Mouse (Mus musculus) bone marrow macrophage, adult 2 months (primary cell): ENCODE data around the gene 4930404H24Rik. TPM values are rescaled to one million over a fixed set of nuclear protein-coding genes. Genes with fewer than 3 reads are reported as not detected.

Source experiments
- H3K27ac ChIP-seq: 2 replicates; pipeline ENCODE4 v1.5.1; 2012; ENCODE audit warnings: low read depth, low read length; ENCODE audit not compliant: insufficient read depth
- H3K4me1 ChIP-seq: 2 replicates; pipeline ENCODE4 v1.6.1; 2012; ENCODE audit warnings: low read length; ENCODE audit not compliant: control insufficient read depth, insufficient read depth
- H3K4me3 ChIP-seq: 2 replicates; pipeline ENCODE4 v1.5.1; 2012; ENCODE audit warnings: mild to moderate bottlenecking, low read length, moderate library complexity; ENCODE audit not compliant: insufficient read depth
- CTCF ChIP-seq: IDR thresholded peaks from 2 replicates; pipeline ENCODE4 v1.5.1; 2012; ENCODE audit warnings: low read depth, mild to moderate bottlenecking, low read length, moderate library complexity
- POLR2A ChIP-seq: IDR thresholded peaks from 2 replicates; pipeline ENCODE4 v1.6.1; 2012; ENCODE audit warnings: mild to moderate bottlenecking, low read depth, low read length, borderline replicate concordance
- polyA plus RNA-seq: library from polyadenylated mRNA; stranded (reverse); fragments of >200 nt; gene quantifications from 2 replicates; pipeline ENCODE4 v1.2.4, GENCODE M21; 2012; ENCODE audit not compliant: missing spikeins, insufficient read depth, insufficient read length

Gene 4930404H24Rik
- polyA plus RNA-seq, 1 experiment = not detected

GRCm38 (mm10) chr2:153453961-153454759 lies 38.4 kb upstream of the 4930404H24Rik start:
- Histone ChIP-seq H3K4me3 (no peak overlapping the region), H3K27ac (no peak overlapping the region), H3K4me1 (peaks cover 7% of the 10 kb centered on the region)
- TF ChIP-seq POLR2A (no peak), CTCF (no peak)

GRCm38 (mm10) chr2:153454841-153455506 lies 37.6 kb upstream of the 4930404H24Rik start:
- TF ChIP-seq CTCF = no peak
- TF ChIP-seq POLR2A = no peak
- H3K4me3 ChIP-seq = no peak overlapping the region
- H3K27ac ChIP-seq = no peak overlapping the region
- H3K4me1 ChIP-seq = peaks cover 7% of the 10 kb centered on the region

- H3K27ac ChIP-seq = no peak overlapping the region
- no peak overlapping the region for H3K4me3 ChIP-seq
- H3K4me1 ChIP-seq = peaks cover 7% of the 10 kb centered on the region
- TF ChIP-seq POLR2A (no peak), CTCF (no peak)
These were observed 35.1 kb upstream of the 4930404H24Rik start for GRCm38 (mm10) chr2:153457467-153457866.

GRCm38 (mm10) chr2:153458022-153458441 lies 34.6 kb upstream of the 4930404H24Rik start:
- TF ChIP-seq POLR2A (no peak), CTCF (no peak)
- no peak overlapping the region; the same call in 1 of the 2 replicates for H3K27ac ChIP-seq
- peaks cover 7% of the 10 kb centered on the region for H3K4me1 ChIP-seq
- no peak overlapping the region for H3K4me3 ChIP-seq

- no peak for TF ChIP-seq POLR2A
- no peak for TF ChIP-seq CTCF
- H3K4me1 ChIP-seq = peaks cover 4% of the 10 kb centered on the region
- no peak overlapping the region for H3K27ac ChIP-seq
- H3K4me3 ChIP-seq = no peak overlapping the region
These were observed 29.3 kb upstream of the 4930404H24Rik start for GRCm38 (mm10) chr2:153463257-153463656.

GRCm38 (mm10) chr2:153467372-153467771 lies 25.2 kb upstream of the 4930404H24Rik start:
- TF ChIP-seq CTCF = no peak
- TF ChIP-seq POLR2A = no peak
- H3K4me3 ChIP-seq = no peak overlapping the region
- peaks cover 6% of the 10 kb centered on the region; the same call in 1 of the 2 replicates for H3K4me1 ChIP-seq
- H3K27ac ChIP-seq = no peak overlapping the region

GRCm38 (mm10) chr2:153469317-153469716 lies 23.3 kb upstream of the 4930404H24Rik start:
- Histone ChIP-seq H3K4me3 (no peak overlapping the region), H3K27ac (no peak overlapping the region), H3K4me1 (peaks cover 6% of the 10 kb centered on the region)
- no peak for TF ChIP-seq POLR2A
- TF ChIP-seq CTCF = no peak

- TF ChIP-seq CTCF (no peak), POLR2A (no peak)
- Histone ChIP-seq H3K27ac (no peak overlapping the region), H3K4me1 (peaks cover 11% of the 10 kb centered on the region), H3K4me3 (no peak overlapping the region)
These were observed 22.8 kb upstream of the 4930404H24Rik start for GRCm38 (mm10) chr2:153469764-153470163.

- Histone ChIP-seq H3K4me3 (no peak overlapping the region), H3K27ac (no peak overlapping the region), H3K4me1 (peaks cover 19% of the 10 kb centered on the region)
- no peak for TF ChIP-seq CTCF
- TF ChIP-seq POLR2A = no peak
These were observed 21.6 kb upstream of the 4930404H24Rik start for GRCm38 (mm10) chr2:153470983-153471382.
